ENCODE assay signal across 9 mouse cellular contexts in the genomic region with DNA sequence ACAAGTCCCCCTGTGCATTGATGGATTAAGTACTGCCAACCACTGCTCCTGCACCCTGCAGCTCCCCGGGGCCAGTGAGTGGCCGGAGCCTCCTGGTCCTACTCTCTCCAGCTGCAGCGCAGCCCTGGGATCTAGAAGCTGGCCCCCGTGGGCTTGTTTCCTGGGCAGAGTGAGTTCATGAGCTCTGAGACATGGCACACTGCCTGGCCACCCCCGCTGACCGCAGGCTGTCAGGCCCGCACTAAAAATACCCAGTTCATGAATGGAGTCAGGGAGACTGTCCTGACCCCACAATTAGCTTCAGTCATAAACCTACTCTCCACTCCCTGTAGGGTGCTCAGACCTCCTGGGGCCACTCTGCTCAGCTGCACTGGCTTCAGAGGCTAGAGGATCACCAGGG.
DNase-seq lines count a peak whose midpoint lies in the region; ATAC-seq and TF ChIP-seq lines count a peak whose summit lies in the region.
"Had no signal": no experiment of that assay in that cellular context is flagged by ENCODE, and none has a peak within 500 bp of the region (broad histone marks: within the 10 kb centered on the region; RNA-seq: fewer than 3 reads in every experiment).

No protein-coding gene starts in this region.

- H3K4me3 ChIP-seq in heart, embryonic 14.5 days (ENCODE audit: control insufficient read depth in 1 of 2, insufficient read depth in 1 of 2, low read depth in 1 of 2, low read length in 2 of 2) = no peak overlapping the region
- H3K4me3 ChIP-seq in lung, postnatal 0 days (ENCODE audit: low read depth, low read length) = no peak overlapping the region

- WGBS in heart, embryonic 14.5 days = 17% methylated on average over 7 of the region's 7 CpGs
- 50% methylated on average over 7 of the region's 7 CpGs for WGBS in lung, postnatal 0 days

- H3K9me3 ChIP-seq in heart, embryonic 14.5 days (ENCODE audit: control insufficient read depth, low read length) = no peaks in the 10 kb centered on the region
- no peaks in the 10 kb centered on the region for H3K9me3 ChIP-seq in lung, postnatal 0 days (ENCODE audit: low read length)

- H3K36me3 ChIP-seq in heart, embryonic 14.5 days (ENCODE audit: control insufficient read depth, insufficient read depth, low read length) = no peaks in the 10 kb centered on the region
- H3K36me3 ChIP-seq in lung, postnatal 0 days (ENCODE audit: insufficient read depth, low read length) = no peaks in the 10 kb centered on the region

- H3K9ac ChIP-seq in heart, embryonic 14.5 days (ENCODE audit: low read length) = peak overlapping the region; percentile 58
- no peak overlapping the region for H3K9ac ChIP-seq in lung, postnatal 0 days (replicated peaks; ENCODE audit: low read depth)

- DNase-seq in layer of hippocampus, adult 9-11 months = peak; percentile 71
- DNase-seq in layer of hippocampus, adult 18-20 months (ENCODE audit: low spot score in 2 of 2) = no peak
- peak; percentile 46 for DNase-seq in cerebellum, adult 18-20 months
- DNase-seq in lung, postnatal 0 days (ENCODE audit: low spot score) = no peak
- DNase-seq in left cerebral cortex, adult 18-20 months (ENCODE audit: low spot score in 2 of 2) = no peak
- no peak for DNase-seq in frontal cortex, postnatal 25 days (ENCODE audit: low spot score in 2 of 2)

- peaks cover 65 to 82% of the 10 kb centered on the region in 2 experiments for H3K4me1 ChIP-seq in heart, embryonic 14.5 days (ENCODE audit: control insufficient read depth in 2 of 2, insufficient read depth in 2 of 2, low read length in 2 of 2)
- H3K4me1 ChIP-seq in lung, postnatal 0 days (ENCODE audit: insufficient read depth, low read depth, low read length) = peaks cover 36% of the 10 kb centered on the region; the same call in 1 of the 2 replicates

- no peak for TF ChIP-seq CTCF in lung, postnatal 0 days (IDR thresholded peaks at IDR 0.05)

- ATAC-seq in heart, embryonic 14.5 days (ENCODE audit: insufficient number of reproducible peaks, insufficient read depth, low FRiP score, low read depth) = no peak
- peak; percentile 25 for ATAC-seq in lung, postnatal 0 days
- ATAC-seq in monocyte, adult 5-6 weeks (replicated peaks; ENCODE audit: insufficient number of reproducible peaks, low FRiP score, low TSS enrichment, poor library complexity, severe bottlenecking) = no peak
- ATAC-seq: Patski had no signal

- no peak for TF ChIP-seq EP300 in lung, postnatal 0 days (IDR thresholded peaks at IDR 0.05)

- no peaks in the 10 kb centered on the region for H3K27me3 ChIP-seq in heart, embryonic 14.5 days (ENCODE audit: control insufficient read depth, insufficient read depth, low read length)
- H3K27me3 ChIP-seq in lung, postnatal 0 days (replicated peaks; ENCODE audit: insufficient read depth, low read length) = no peaks in the 10 kb centered on the region
- H3K27me3 ChIP-seq: Patski had no signal

- peak overlapping the region; percentile 32 for H3K4me2 ChIP-seq in heart, embryonic 14.5 days (ENCODE audit: low read length)
- H3K4me2 ChIP-seq in lung, postnatal 0 days (replicated peaks; ENCODE audit: low read depth, low read length) = no peak overlapping the region

- peak overlapping the region; percentile 66 to 83 for H3K27ac ChIP-seq in heart, embryonic 14.5 days (replicated peaks in 1 of 2; ENCODE audit: control insufficient read depth in 1 of 2, insufficient read depth in 1 of 2, low read depth in 2 of 2, low read length in 2 of 2)
- H3K27ac ChIP-seq in lung, postnatal 0 days (ENCODE audit: low read length) = peak overlapping the region; percentile 75

Comparison
In these comparisons a context has a peak if more than half of its experiments do, and no peak if none do; other contexts are left out.
1. DNase-seq: peak in layer of hippocampus, adult 9-11 months (single experiment) and cerebellum, adult 18-20 months (2 of 2); none in layer of hippocampus, adult 18-20 months (0 of 2), lung, postnatal 0 days (single experiment), left cerebral cortex, adult 18-20 months (0 of 2) and frontal cortex, postnatal 25 days (0 of 2).